Mouse (Mus musculus) lung, embryonic 14.5 days (tissue): ENCODE data around the gene Cdc27. TPM values are rescaled to one million over a fixed set of nuclear protein-coding genes. Genes with fewer than 3 reads are reported as not detected.
A peak's percentile ranks its signal among the peaks of the same experiment; 100 is the strongest.

Source experiments
- ATAC-seq: fragments of 200-750 bp; cut with Nextera tagmentation; 2 replicates; pipeline ENCODE4 v1.8.0; 2017; ENCODE audit warnings: mild to moderate bottlenecking, moderate TSS enrichment, moderate library complexity; ENCODE audit not compliant: insufficient read depth
- DNase-seq: peaks from one replicate; pipeline ENCODE4 v3.0.0-alpha.2; 2015
- H3K27ac ChIP-seq: fragments of 300-500 bp; sonication (generic); 2 replicates; pipeline ENCODE4 v1.5.1; 2014; ENCODE audit warnings: low read depth, mild to moderate bottlenecking, moderate library complexity
- H3K27me3 ChIP-seq: fragments of 300-500 bp; sonication (generic); 2 replicates; pipeline ENCODE4 v1.6.1; 2014; ENCODE audit warnings: low read length, control low read depth; ENCODE audit not compliant: insufficient read depth
- H3K36me3 ChIP-seq: fragments of 300-500 bp; sonication (generic); 2 replicates; pipeline ENCODE4 v1.6.1; 2014; ENCODE audit warnings: control low read depth; ENCODE audit not compliant: insufficient read depth
- H3K4me1 ChIP-seq: fragments of 300-500 bp; sonication (generic); 2 replicates; pipeline ENCODE4 v1.6.1; 2014; ENCODE audit warnings: antibody characterized with exemption, control low read depth; ENCODE audit not compliant: insufficient read depth
- H3K4me2 ChIP-seq: fragments of 300-500 bp; sonication (generic); 2 replicates; pipeline ENCODE4 v1.6.1; 2014; ENCODE audit warnings: mild to moderate bottlenecking
- H3K4me3 ChIP-seq: fragments of 300-500 bp; sonication (generic); 2 replicates; pipeline ENCODE4 v1.5.1; 2014; ENCODE audit warnings: low read depth, low read length
- H3K9ac ChIP-seq: fragments of 300-500 bp; sonication (generic); 2 replicates; pipeline ENCODE4 v1.6.1; 2014
- H3K9me3 ChIP-seq: fragments of 300-500 bp; sonication (generic); 2 replicates; pipeline ENCODE4 v1.6.1; 2016; ENCODE audit warnings: low read depth, low read length, control low read depth
- CTCF ChIP-seq: IDR thresholded peaks from 2 replicates; pipeline ENCODE4 v1.5.1; 2016; ENCODE audit warnings: antibody characterized with exemption, low read depth
- WGBS: fragments of 180-500 bp; shearing (Covaris S2); extraction: QIAGEN DNeasy Blood & Tissue Kit; methylation state at CpG from one replicate; pipeline ENCODE4 v1.1.7; 2014; 5-methylcytosine and 5-hydroxymethylcytosine counted together
- polyA plus RNA-seq: library from polyadenylated mRNA; unstranded; fragments of >200 nt; fragmentation: Nextera tagmentation; extraction: Ambion mirVana; gene quantifications from 2 replicates; pipeline ENCODE4 v1.2.1, GENCODE M21; 2014

The Cdc27 gene
- polyA plus RNA-seq, 1 experiment from 2014 or later = 51.0 TPM

DNA sequence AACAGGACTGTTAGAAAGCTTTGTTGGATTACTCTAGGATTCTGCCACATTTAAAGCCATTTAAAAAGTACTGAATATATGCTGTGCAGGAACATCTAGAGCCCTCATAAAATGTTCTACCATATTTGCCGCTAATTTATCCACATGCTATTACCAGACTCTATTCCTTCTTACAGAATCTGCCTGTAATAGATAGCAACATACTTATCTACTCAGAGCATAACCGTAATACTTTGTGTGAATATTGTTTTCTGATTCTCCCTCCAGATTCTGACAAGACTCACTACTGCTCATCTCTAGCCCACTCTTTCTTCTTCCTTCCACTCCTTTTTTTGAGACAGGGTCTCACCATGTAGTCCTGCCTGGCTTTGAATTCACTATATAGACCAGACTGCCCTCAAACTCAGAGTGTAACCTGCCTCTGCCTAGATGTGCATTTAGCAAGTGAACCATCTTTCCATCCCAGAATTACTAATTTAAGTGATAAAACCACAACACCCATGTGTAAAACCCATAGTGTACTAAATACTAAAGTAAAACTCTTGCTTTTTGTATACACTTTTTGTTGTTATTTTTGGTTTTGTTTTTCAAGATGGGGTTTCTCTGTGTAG lies 12.4 kb downstream of the Cdc27 start:
- no peak for DNase-seq
- no peak for TF ChIP-seq CTCF
- H3K4me2 ChIP-seq = no peak overlapping the region
- no peak overlapping the region for H3K9ac ChIP-seq
- no peak overlapping the region for H3K27ac ChIP-seq
- H3K27me3 ChIP-seq = no peaks in the 10 kb centered on the region
- ATAC-seq = no peak
- H3K9me3 ChIP-seq = no peaks in the 10 kb centered on the region
- 97% methylated on average over 2 of the region's 2 CpGs for WGBS
- no peaks in the 10 kb centered on the region for H3K4me1 ChIP-seq
- peaks cover 33% of the 10 kb centered on the region for H3K36me3 ChIP-seq
- H3K4me3 ChIP-seq = no peak overlapping the region

DNA sequence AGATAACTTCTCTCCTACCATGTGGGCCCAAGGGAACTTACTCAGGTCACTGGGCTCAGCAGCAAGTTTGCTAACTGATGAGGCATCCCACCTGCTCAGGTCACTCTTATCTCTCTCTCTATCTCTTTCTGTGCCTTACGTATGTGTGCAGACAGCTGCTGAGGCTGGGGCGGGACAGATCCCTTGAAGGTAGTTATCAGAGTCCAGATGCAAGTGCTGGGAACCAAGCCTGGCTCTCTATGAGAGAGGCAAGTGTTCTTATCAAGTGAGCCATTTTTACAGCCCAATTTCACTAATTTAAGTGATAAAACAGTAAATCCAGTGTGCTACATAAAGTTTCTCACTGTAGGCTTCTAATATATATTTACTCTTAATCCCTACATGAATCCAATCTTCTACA lies 13.6 kb downstream of the Cdc27 start:
- Histone ChIP-seq H3K36me3 (peaks cover 45% of the 10 kb centered on the region), H3K27me3 (no peaks in the 10 kb centered on the region), H3K4me3 (no peak overlapping the region), H3K9ac (no peak overlapping the region), H3K27ac (no peak overlapping the region), H3K4me2 (no peak overlapping the region), H3K4me1 (no peaks in the 10 kb centered on the region), H3K9me3 (no peaks in the 10 kb centered on the region)
- ATAC-seq (no peak), DNase-seq (no peak)
- TF ChIP-seq CTCF = no peak
- WGBS = 74% methylated on average over 2 of the region's 2 CpGs

DNA sequence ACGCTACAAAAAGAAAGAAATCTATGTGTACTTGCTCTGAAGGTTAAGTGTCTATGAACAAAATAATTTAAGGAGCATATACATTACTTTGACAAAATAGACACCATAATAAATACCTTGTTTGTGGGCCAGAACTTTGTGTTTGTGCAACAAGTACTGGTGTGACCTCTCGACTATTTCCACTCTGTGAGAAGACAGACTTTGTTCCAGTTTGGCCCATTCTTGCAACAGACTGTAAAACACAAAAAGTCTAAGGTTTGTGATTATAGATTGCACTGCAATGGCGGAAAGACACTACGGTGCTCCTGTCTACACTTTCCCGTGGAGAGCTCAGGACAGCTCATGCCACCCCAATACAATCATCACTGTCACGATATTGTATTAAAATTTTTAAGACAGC lies 24.5 kb downstream of the Cdc27 start:
- Histone ChIP-seq H3K36me3 (peaks cover 82% of the 10 kb centered on the region), H3K27ac (no peak overlapping the region), H3K27me3 (no peaks in the 10 kb centered on the region), H3K9me3 (no peaks in the 10 kb centered on the region), H3K4me2 (no peak overlapping the region), H3K9ac (no peak overlapping the region), H3K4me3 (no peak overlapping the region), H3K4me1 (no peaks in the 10 kb centered on the region)
- no peak for DNase-seq
- ATAC-seq = no peak
- no peak for TF ChIP-seq CTCF
- WGBS = 93% methylated on average over 6 of the region's 6 CpGs

DNA sequence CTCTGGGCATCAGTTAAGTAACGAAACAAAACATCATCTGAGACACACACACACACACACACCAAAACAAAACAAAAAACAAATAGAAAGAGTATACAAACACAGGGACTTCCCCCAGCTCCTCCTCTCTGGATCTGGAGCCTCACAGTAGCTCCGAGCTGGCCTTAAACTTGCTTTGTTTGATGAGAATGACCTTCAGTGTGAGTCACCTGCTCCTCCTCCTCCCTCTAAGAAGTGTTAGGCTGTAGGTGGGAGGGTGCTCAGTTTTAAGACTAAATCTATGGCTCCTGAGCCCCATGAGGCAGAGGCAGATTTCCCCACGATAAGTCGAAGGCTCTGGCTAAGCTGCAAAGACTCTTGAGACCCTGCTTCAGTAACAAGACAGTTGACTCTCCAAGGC lies 38.0 kb downstream of the Cdc27 start:
- WGBS = 88% methylated on average over 4 of the region's 4 CpGs
- no peak for TF ChIP-seq CTCF

DNA sequence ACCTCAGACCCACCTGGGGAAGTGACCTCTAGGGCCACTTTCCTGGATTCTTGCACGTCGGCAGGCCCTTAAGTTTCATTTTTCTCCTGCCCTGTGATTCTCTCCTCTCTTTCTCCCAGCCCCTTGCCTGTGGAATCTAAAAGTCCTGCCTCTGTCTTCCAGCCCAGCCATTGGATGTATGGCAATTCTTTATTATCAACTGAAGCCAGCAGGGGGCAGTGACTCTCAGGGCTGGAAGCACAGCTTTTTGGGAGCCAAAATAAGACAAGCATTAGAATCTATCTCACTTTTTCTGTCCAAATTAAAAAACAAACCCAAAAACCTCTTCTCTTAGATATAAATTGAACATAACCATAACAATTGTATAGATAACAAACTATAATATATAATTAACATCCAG lies 39.8 kb downstream of the Cdc27 start:
- Histone ChIP-seq H3K4me1 (no peaks in the 10 kb centered on the region), H3K27ac (no peak overlapping the region), H3K9ac (no peak overlapping the region), H3K36me3 (peaks cover 90% of the 10 kb centered on the region), H3K27me3 (no peaks in the 10 kb centered on the region), H3K9me3 (no peaks in the 10 kb centered on the region), H3K4me3 (no peak overlapping the region), H3K4me2 (no peak overlapping the region)
- DNase-seq (peak; percentile 77), ATAC-seq (no peak)
- WGBS = 81% methylated on average over 2 of the region's 2 CpGs
- peak; percentile 67 for TF ChIP-seq CTCF

More for the DNA sequence above, 38.0 kb downstream of the Cdc27 start:
- H3K4me1 ChIP-seq = no peaks in the 10 kb centered on the region
- DNase-seq = no peak
- H3K36me3 ChIP-seq = peaks cover 92% of the 10 kb centered on the region
- H3K4me3 ChIP-seq = no peak overlapping the region
- no peaks in the 10 kb centered on the region for H3K27me3 ChIP-seq
- H3K27ac ChIP-seq = no peak overlapping the region
- H3K9me3 ChIP-seq = no peaks in the 10 kb centered on the region
- H3K9ac ChIP-seq = no peak overlapping the region
- no peak for ATAC-seq
- no peak overlapping the region for H3K4me2 ChIP-seq

DNA sequence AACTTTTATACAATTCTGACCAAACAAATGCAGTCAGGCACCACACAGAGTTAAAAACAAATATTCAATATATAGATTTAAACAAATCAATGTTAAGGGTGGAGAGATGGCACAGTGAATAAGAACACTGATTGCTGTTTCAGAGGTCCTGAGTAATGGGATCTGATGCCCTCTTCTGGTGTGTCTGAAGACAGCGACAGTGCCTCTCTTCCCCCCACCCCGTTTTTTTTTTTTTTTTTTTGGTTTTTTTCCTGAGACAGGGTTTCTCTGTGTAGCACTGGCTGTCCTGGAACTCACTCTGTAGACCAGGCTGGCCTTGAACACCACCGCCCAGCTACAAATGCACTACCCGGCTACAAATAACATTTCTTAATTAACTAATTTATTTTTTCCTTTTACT lies 42.0 kb downstream of the Cdc27 start:
- Histone ChIP-seq H3K4me3 (no peak overlapping the region), H3K27ac (no peak overlapping the region), H3K4me1 (no peaks in the 10 kb centered on the region), H3K27me3 (no peaks in the 10 kb centered on the region), H3K36me3 (peaks cover 88% of the 10 kb centered on the region), H3K9me3 (no peaks in the 10 kb centered on the region), H3K4me2 (no peak overlapping the region), H3K9ac (no peak overlapping the region)
- DNase-seq (no peak), ATAC-seq (no peak)
- no peak for TF ChIP-seq CTCF
- WGBS = 79% methylated on average over 4 of the region's 4 CpGs

DNA sequence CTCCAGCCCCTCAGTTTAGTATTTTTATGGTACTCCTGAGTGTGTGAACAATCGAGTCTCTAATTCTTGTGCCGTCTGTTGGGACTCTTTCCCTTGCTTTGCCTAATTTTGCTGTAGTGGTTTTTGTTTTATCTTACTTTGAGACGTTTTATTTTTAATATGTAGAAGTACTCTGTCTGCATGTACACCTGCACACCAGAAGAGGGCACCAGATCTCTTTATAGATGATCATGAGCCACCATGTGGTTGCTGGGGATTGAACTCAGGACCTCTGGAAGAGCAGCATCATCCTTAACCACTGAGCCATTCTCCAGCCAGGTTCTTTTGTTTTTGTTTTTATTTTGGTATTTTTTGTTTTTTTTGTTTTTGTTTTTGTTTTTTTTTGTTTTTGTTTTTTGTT lies 62.1 kb downstream of the Cdc27 start:
- Histone ChIP-seq H3K9ac (no peak overlapping the region), H3K27ac (no peak overlapping the region), H3K9me3 (no peaks in the 10 kb centered on the region), H3K4me2 (no peak overlapping the region), H3K4me3 (no peak overlapping the region), H3K36me3 (no peaks in the 10 kb centered on the region), H3K4me1 (no peaks in the 10 kb centered on the region), H3K27me3 (no peaks in the 10 kb centered on the region)
- ATAC-seq (no peak), DNase-seq (no peak)
- WGBS = 75% methylated on average over 3 of the region's 3 CpGs
- TF ChIP-seq CTCF = no peak

DNA sequence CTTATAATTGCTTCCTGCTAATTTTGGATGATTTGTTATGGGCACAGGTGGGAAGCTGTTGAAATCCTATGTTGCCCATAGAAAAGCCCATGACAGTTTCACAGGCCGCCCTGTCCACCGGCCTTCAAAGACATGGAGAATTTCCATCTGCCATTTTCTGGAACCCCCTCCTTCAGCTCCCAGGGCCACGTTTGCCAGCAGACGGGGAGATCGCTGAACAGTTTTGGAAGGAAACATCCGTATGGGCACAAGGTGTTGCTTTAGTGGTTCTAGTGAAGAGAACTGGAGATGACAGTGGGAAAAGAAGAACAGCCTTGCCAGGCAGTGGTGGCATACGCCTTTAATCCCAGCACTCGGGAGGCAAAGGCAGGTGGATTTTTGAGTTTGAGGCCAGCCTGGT lies 68.4 kb downstream of the Cdc27 start:
- Histone ChIP-seq H3K4me3 (no peak overlapping the region), H3K4me2 (no peak overlapping the region), H3K9ac (no peak overlapping the region), H3K27me3 (no peaks in the 10 kb centered on the region), H3K9me3 (no peaks in the 10 kb centered on the region), H3K27ac (no peak overlapping the region), H3K4me1 (no peaks in the 10 kb centered on the region), H3K36me3 (no peaks in the 10 kb centered on the region)
- TF ChIP-seq CTCF = no peak
- WGBS = 86% methylated on average over 8 of the region's 8 CpGs
- no peak for DNase-seq
- ATAC-seq = no peak
